Mouse (Mus musculus): ENCODE measurements around the gene Baz1a. TPM values are rescaled to one million over a fixed set of nuclear protein-coding genes. Genes with fewer than 3 reads are reported as not detected.

Baz1a gene
- polyA plus RNA-seq, 1 experiment from 2014 or later = 19.8 TPM

GRCm38 (mm10) chr12:54877875-54878274, 136.3 kb downstream of the Baz1a start:
- 80% methylated on average over 1 of the region's 1 CpGs for WGBS
- Histone ChIP-seq H3K4me3 (ENCODE audit: low read depth, low read length) (no peak overlapping the region), H3K4me1 (ENCODE audit: control insufficient read depth, insufficient read depth, low read length) (no peaks in the 10 kb centered on the region), H3K9ac (replicated peaks; ENCODE audit: low read depth, low read length) (no peak overlapping the region), H3K36me3 (ENCODE audit: control insufficient read depth, insufficient read depth, low read length) (no peaks in the 10 kb centered on the region), H3K27me3 (ENCODE audit: control insufficient read depth, insufficient read depth, low read length) (no peaks in the 10 kb centered on the region), H3K4me2 (replicated peaks; ENCODE audit: low read depth, low read length) (no peak overlapping the region), H3K27ac (ENCODE audit: low read length) (no peak overlapping the region), H3K9me3 (ENCODE audit: control insufficient read depth, low read depth, low read length) (no peaks in the 10 kb centered on the region)
- no peak for ATAC-seq (ENCODE audit: insufficient number of reproducible peaks, insufficient read depth, low FRiP score, low read depth)

GRCm38 (mm10) chr12:54876879-54877278, 137.3 kb downstream of the Baz1a start:
- Histone ChIP-seq H3K27me3 (ENCODE audit: control insufficient read depth, insufficient read depth, low read length) (no peaks in the 10 kb centered on the region), H3K4me1 (ENCODE audit: control insufficient read depth, insufficient read depth, low read length) (no peaks in the 10 kb centered on the region), H3K36me3 (ENCODE audit: control insufficient read depth, insufficient read depth, low read length) (no peaks in the 10 kb centered on the region), H3K9me3 (ENCODE audit: control insufficient read depth, low read depth, low read length) (no peaks in the 10 kb centered on the region), H3K27ac (ENCODE audit: low read length) (no peak overlapping the region), H3K4me3 (ENCODE audit: low read depth, low read length) (no peak overlapping the region), H3K4me2 (replicated peaks; ENCODE audit: low read depth, low read length) (no peak overlapping the region), H3K9ac (replicated peaks; ENCODE audit: low read depth, low read length) (no peak overlapping the region)
- no peak for ATAC-seq (ENCODE audit: insufficient number of reproducible peaks, insufficient read depth, low FRiP score, low read depth)
- 34% methylated on average over 5 of the region's 5 CpGs for WGBS

- no peaks in the 10 kb centered on the region for H3K9me3 ChIP-seq (ENCODE audit: control insufficient read depth, low read depth, low read length)
- no peaks in the 10 kb centered on the region for H3K36me3 ChIP-seq (ENCODE audit: control insufficient read depth, insufficient read depth, low read length)
- no peak overlapping the region for H3K27ac ChIP-seq (ENCODE audit: low read length)
- H3K27me3 ChIP-seq (ENCODE audit: control insufficient read depth, insufficient read depth, low read length) = no peaks in the 10 kb centered on the region
- no peak overlapping the region for H3K4me2 ChIP-seq (replicated peaks; ENCODE audit: low read depth, low read length)
- no peak for ATAC-seq (ENCODE audit: insufficient number of reproducible peaks, insufficient read depth, low FRiP score, low read depth)
- WGBS = 74% methylated on average over 6 of the region's 6 CpGs
- no peak overlapping the region for H3K9ac ChIP-seq (replicated peaks; ENCODE audit: low read depth, low read length)
- no peak overlapping the region for H3K4me3 ChIP-seq (ENCODE audit: low read depth, low read length)
- H3K4me1 ChIP-seq (ENCODE audit: control insufficient read depth, insufficient read depth, low read length) = no peaks in the 10 kb centered on the region
Measured at GRCm38 (mm10) chr12:54874711-54875110, 139.4 kb downstream of the Baz1a start.

GRCm38 (mm10) chr12:54862606-54863535, 151.3 kb downstream of the Baz1a start, which contains the start of gene Cfl2:
TSS of gene Cfl2 (minus strand) at chr12:54862877.
- H3K4me3 ChIP-seq (ENCODE audit: low read depth, low read length) = peak within 1 kb of the TSS; percentile 98
- under 1% methylated on average over 68 of the region's 82 CpGs for WGBS
- H3K36me3 ChIP-seq (ENCODE audit: control insufficient read depth, insufficient read depth, low read length) = peaks cover 11% of the 10 kb centered on the region; the same call in 1 of the 2 replicates
- H3K4me1 ChIP-seq (ENCODE audit: control insufficient read depth, insufficient read depth, low read length) = peaks cover 9% of the 10 kb centered on the region; the same call in 1 of the 2 replicates
- peak within 1 kb of the TSS; percentile 71 for H3K4me2 ChIP-seq (replicated peaks; ENCODE audit: low read depth, low read length)
- peak; percentile 88 for ATAC-seq (ENCODE audit: insufficient number of reproducible peaks, insufficient read depth, low FRiP score, low read depth)
- H3K27ac ChIP-seq (ENCODE audit: low read length) = peak within 1 kb of the TSS; percentile 99
- H3K27me3 ChIP-seq (ENCODE audit: control insufficient read depth, insufficient read depth, low read length) = no peaks in the 10 kb centered on the region
- no peaks in the 10 kb centered on the region for H3K9me3 ChIP-seq (ENCODE audit: control insufficient read depth, low read depth, low read length)
- H3K9ac ChIP-seq (replicated peaks; ENCODE audit: low read depth, low read length) = peak within 1 kb of the TSS; percentile 96

- no peak for ATAC-seq (ENCODE audit: insufficient number of reproducible peaks, insufficient read depth, low FRiP score, low read depth)
- no peaks in the 10 kb centered on the region for H3K27me3 ChIP-seq (ENCODE audit: control insufficient read depth, insufficient read depth, low read length)
- peak overlapping the region; percentile 71 for H3K4me2 ChIP-seq (replicated peaks; ENCODE audit: low read depth, low read length)
- H3K4me1 ChIP-seq (ENCODE audit: control insufficient read depth, insufficient read depth, low read length) = peaks cover 9% of the 10 kb centered on the region; the same call in 1 of the 2 replicates
- no peaks in the 10 kb centered on the region for H3K9me3 ChIP-seq (ENCODE audit: control insufficient read depth, low read depth, low read length)
- H3K9ac ChIP-seq (replicated peaks; ENCODE audit: low read depth, low read length) = peak overlapping the region; percentile 96
- peaks cover 19% of the 10 kb centered on the region; the same call in 1 of the 2 replicates for H3K36me3 ChIP-seq (ENCODE audit: control insufficient read depth, insufficient read depth, low read length)
- under 1% methylated on average over 36 of the region's 36 CpGs for WGBS
- peak overlapping the region; percentile 98 for H3K4me3 ChIP-seq (ENCODE audit: low read depth, low read length)
- peak overlapping the region; percentile 99 for H3K27ac ChIP-seq (ENCODE audit: low read length)
Measured at GRCm38 (mm10) chr12:54861991-54862605, 152.1 kb downstream of the Baz1a start.

GRCm38 (mm10) chr12:54859531-54859930, 154.6 kb downstream of the Baz1a start:
- Histone ChIP-seq H3K27ac (ENCODE audit: low read length) (no peak overlapping the region), H3K4me2 (replicated peaks; ENCODE audit: low read depth, low read length) (peak overlapping the region; percentile 22; the same call in 1 of the 2 replicates)
- ATAC-seq (ENCODE audit: insufficient number of reproducible peaks, insufficient read depth, low FRiP score, low read depth) = no peak

GRCm38 (mm10) chr12:54850551-54850950, 163.6 kb downstream of the Baz1a start:
- Histone ChIP-seq H3K27ac (ENCODE audit: low read length) (no peak overlapping the region), H3K4me3 (ENCODE audit: low read depth, low read length) (no peak overlapping the region), H3K9me3 (ENCODE audit: control insufficient read depth, low read depth, low read length) (no peaks in the 10 kb centered on the region), H3K9ac (replicated peaks; ENCODE audit: low read depth, low read length) (no peak overlapping the region), H3K36me3 (ENCODE audit: control insufficient read depth, insufficient read depth, low read length) (peaks cover 6% of the 10 kb centered on the region; the same call in 1 of the 2 replicates), H3K4me2 (replicated peaks; ENCODE audit: low read depth, low read length) (no peak overlapping the region), H3K27me3 (ENCODE audit: control insufficient read depth, insufficient read depth, low read length) (no peaks in the 10 kb centered on the region), H3K4me1 (ENCODE audit: control insufficient read depth, insufficient read depth, low read length) (no peaks in the 10 kb centered on the region)
- WGBS = 71% methylated on average over 2 of the region's 2 CpGs
- ATAC-seq (ENCODE audit: insufficient number of reproducible peaks, insufficient read depth, low FRiP score, low read depth) = no peak

More at GRCm38 (mm10) chr12:54859531-54859930, 154.6 kb downstream of the Baz1a start:
- no peak overlapping the region for H3K9ac ChIP-seq (replicated peaks; ENCODE audit: low read depth, low read length)
- peaks cover 9% of the 10 kb centered on the region; the same call in 1 of the 2 replicates for H3K4me1 ChIP-seq (ENCODE audit: control insufficient read depth, insufficient read depth, low read length)
- H3K9me3 ChIP-seq (ENCODE audit: control insufficient read depth, low read depth, low read length) = no peaks in the 10 kb centered on the region
- H3K4me3 ChIP-seq (ENCODE audit: low read depth, low read length) = no peak overlapping the region
- 52% methylated on average over 6 of the region's 6 CpGs for WGBS
- H3K36me3 ChIP-seq (ENCODE audit: control insufficient read depth, insufficient read depth, low read length) = peaks cover 25% of the 10 kb centered on the region; the same call in 1 of the 2 replicates
- no peaks in the 10 kb centered on the region for H3K27me3 ChIP-seq (ENCODE audit: control insufficient read depth, insufficient read depth, low read length)

- Histone ChIP-seq H3K27me3 (ENCODE audit: control insufficient read depth, insufficient read depth, low read length) (no peaks in the 10 kb centered on the region), H3K9me3 (ENCODE audit: control insufficient read depth, low read depth, low read length) (no peaks in the 10 kb centered on the region), H3K36me3 (ENCODE audit: control insufficient read depth, insufficient read depth, low read length) (no peaks in the 10 kb centered on the region), H3K4me1 (ENCODE audit: control insufficient read depth, insufficient read depth, low read length) (no peaks in the 10 kb centered on the region), H3K4me3 (ENCODE audit: low read depth, low read length) (no peak overlapping the region), H3K27ac (ENCODE audit: low read length) (no peak overlapping the region), H3K9ac (replicated peaks; ENCODE audit: low read depth, low read length) (no peak overlapping the region), H3K4me2 (replicated peaks; ENCODE audit: low read depth, low read length) (no peak overlapping the region)
- ATAC-seq (ENCODE audit: insufficient number of reproducible peaks, insufficient read depth, low FRiP score, low read depth) = no peak
Measured at GRCm38 (mm10) chr12:54844415-54844814, 169.7 kb downstream of the Baz1a start.

Data from stomach, embryonic 14.5 days (tissue).